Mouse (Mus musculus) G1E (cell line): ENCODE measurements around the gene Pik3r1. TPM values are rescaled to one million over a fixed set of nuclear protein-coding genes. Genes with fewer than 3 reads are reported as not detected.

ENCODE experiments used
- ATAC-seq: 2 replicates; pipeline ENCODE4 v1.8.0; 2016; ENCODE audit warnings: mild to moderate bottlenecking; ENCODE audit not compliant: insufficient number of reproducible peaks, poor library complexity, low FRiP score, severe bottlenecking; ENCODE audit errors: extremely low read depth
- DNase-seq: peaks from one replicate; pipeline ENCODE4 v3.0.0; 2012; ENCODE audit warnings: low spot score
- H3K27me3 ChIP-seq: 2 replicates; pipeline ENCODE4 v1.6.1; 2012; ENCODE audit warnings: mild to moderate bottlenecking, low read length, inconsistent platforms; ENCODE audit not compliant: insufficient read depth
- H3K36me3 ChIP-seq: replicated peaks from 2 replicates; pipeline ENCODE3; 2012; ENCODE audit warnings: mild to moderate bottlenecking, inconsistent platforms
- H3K4me1 ChIP-seq: 2 replicates; pipeline ENCODE4 v1.6.1; 2012; ENCODE audit warnings: low read depth, low read length, inconsistent platforms, mixed read lengths; ENCODE audit not compliant: insufficient read depth
- H3K4me3 ChIP-seq: 2 replicates; pipeline ENCODE4 v1.5.1; 2012; ENCODE audit warnings: low read depth, mild to moderate bottlenecking, inconsistent platforms, low read length, moderate library complexity, mixed read lengths
- H3K9me3 ChIP-seq: replicated peaks from 2 replicates; pipeline ENCODE4 v1.6.1; 2012; ENCODE audit warnings: inconsistent platforms
- CTCF ChIP-seq: IDR thresholded peaks from 2 replicates; pipeline ENCODE4 v1.5.1; 2012; ENCODE audit warnings: low read depth, low read length, inconsistent platforms, mixed read lengths
- GATA1 ChIP-seq: IDR thresholded peaks from 2 replicates; pipeline ENCODE4 v1.6.1; 2012; ENCODE audit warnings: borderline replicate concordance, low read length, inconsistent platforms, mixed read lengths
- GATA2 ChIP-seq: IDR thresholded peaks from 2 replicates; pipeline ENCODE4 v1.6.1; 2012; ENCODE audit warnings: low read depth, low read length, inconsistent platforms, borderline replicate concordance
- POLR2AphosphoS5 ChIP-seq: IDR thresholded peaks from 2 replicates; pipeline ENCODE4 v1.6.1; 2012; ENCODE audit warnings: low read depth, low read length, inconsistent platforms; ENCODE audit not compliant: insufficient replicate concordance
- TAL1 ChIP-seq: conservative IDR thresholded peaks from 2 replicates; pipeline ENCODE4 v1.6.1; 2012; ENCODE audit warnings: low read depth, low read length, inconsistent platforms, mixed read lengths
- polyA plus RNA-seq: library from polyadenylated mRNA; stranded (reverse); fragments of >175 nt; gene quantifications from 2 replicates; pipeline ENCODE4 v1.2.3, GENCODE M21; 2012
- total RNA-seq, 2 experiments: library from RNA; stranded (forward) in 1 of 2; stranded (reverse) in 1 of 2; fragments of 200-1000 nt in 1 of 2; fragments of >200 nt in 1 of 2; fragmentation: Nextera tagmentation in 1 of 2; gene quantifications; 2 replicates each; pipeline ENCODE4 v1.2.3; 2014 to 2017

Pik3r1 gene
- total and polyA plus RNA-seq, 3 experiments: 9.3 to 150 (median 111) TPM

GRCm38 (mm10) chr13:101635837-101636236 is 132.2 kb downstream of the Pik3r1 start:
- no peak for TF ChIP-seq CTCF
- no peak for TF ChIP-seq TAL1
- no peak for TF ChIP-seq GATA1
- no peak for TF ChIP-seq GATA2
- no peak for TF ChIP-seq POLR2AphosphoS5
- Histone ChIP-seq H3K4me1 (no peaks in the 10 kb centered on the region), H3K9me3 (no peaks in the 10 kb centered on the region), H3K27me3 (peaks cover 7% of the 10 kb centered on the region; the same call in 1 of the 2 replicates), H3K36me3 (no peaks in the 10 kb centered on the region), H3K4me3 (no peak overlapping the region)
- no peak for ATAC-seq
- DNase-seq: no peak

DNA sequence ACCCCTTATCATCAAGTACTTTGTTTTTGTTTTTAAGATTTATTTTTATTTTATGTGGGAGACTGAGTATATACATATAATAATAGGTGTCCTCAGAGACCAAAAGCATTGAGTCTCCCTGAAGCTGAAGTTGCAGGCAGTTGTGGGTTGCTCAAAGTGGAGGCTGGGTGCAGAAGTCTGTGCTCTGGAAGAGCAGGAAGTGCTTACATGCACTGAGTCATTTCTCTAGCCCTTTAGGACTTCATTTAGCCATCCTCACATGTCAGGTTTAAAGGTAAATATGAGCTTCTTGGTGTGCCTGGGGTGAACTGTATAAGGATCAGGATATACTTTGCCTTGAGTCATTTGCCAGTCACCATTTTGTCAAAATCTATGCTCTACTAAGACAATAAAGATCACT is 133.6 kb downstream of the Pik3r1 start:
- no peaks in the 10 kb centered on the region for H3K9me3 ChIP-seq
- TF ChIP-seq GATA2 (no peak), TAL1 (no peak), GATA1 (no peak), POLR2AphosphoS5 (no peak), CTCF (no peak)
- no peak overlapping the region for H3K4me3 ChIP-seq
- H3K4me1 ChIP-seq: no peaks in the 10 kb centered on the region
- 0 out of 2 replicates have a peak, but pooled peaks cover 3% of the 10 kb centered on the region for H3K27me3 ChIP-seq
- no peaks in the 10 kb centered on the region for H3K36me3 ChIP-seq
- no peak for DNase-seq
- ATAC-seq: no peak

DNA sequence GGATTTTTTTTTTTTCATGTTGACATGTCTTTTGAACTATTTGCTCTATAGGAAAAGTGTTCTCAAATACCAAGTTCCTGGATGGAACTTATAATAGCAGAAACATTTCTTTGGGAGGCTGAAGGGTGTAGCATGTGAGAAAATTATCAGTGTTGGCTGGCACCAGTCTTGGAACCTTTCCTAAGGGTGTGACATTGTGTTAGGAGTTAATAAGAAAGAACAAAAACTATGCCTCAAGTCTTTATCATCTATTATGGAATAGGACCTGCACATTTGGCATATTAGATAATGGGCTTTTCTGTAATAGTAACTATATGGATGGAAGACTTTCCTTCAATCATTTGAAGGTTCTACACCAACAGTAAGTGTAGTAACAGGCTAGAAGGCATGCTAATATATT is 134.4 kb downstream of the Pik3r1 start:
- H3K4me1 ChIP-seq: no peaks in the 10 kb centered on the region
- TF ChIP-seq CTCF: no peak
- TF ChIP-seq POLR2AphosphoS5: no peak
- no peak for TF ChIP-seq TAL1
- TF ChIP-seq GATA1: no peak
- TF ChIP-seq GATA2: no peak
- no peaks in the 10 kb centered on the region for H3K36me3 ChIP-seq
- no peaks in the 10 kb centered on the region for H3K9me3 ChIP-seq
- H3K4me3 ChIP-seq: no peak overlapping the region
- ATAC-seq (no peak), DNase-seq (no peak)
- H3K27me3 ChIP-seq: 0 out of 2 replicates have a peak, but pooled peaks cover 3% of the 10 kb centered on the region

DNA sequence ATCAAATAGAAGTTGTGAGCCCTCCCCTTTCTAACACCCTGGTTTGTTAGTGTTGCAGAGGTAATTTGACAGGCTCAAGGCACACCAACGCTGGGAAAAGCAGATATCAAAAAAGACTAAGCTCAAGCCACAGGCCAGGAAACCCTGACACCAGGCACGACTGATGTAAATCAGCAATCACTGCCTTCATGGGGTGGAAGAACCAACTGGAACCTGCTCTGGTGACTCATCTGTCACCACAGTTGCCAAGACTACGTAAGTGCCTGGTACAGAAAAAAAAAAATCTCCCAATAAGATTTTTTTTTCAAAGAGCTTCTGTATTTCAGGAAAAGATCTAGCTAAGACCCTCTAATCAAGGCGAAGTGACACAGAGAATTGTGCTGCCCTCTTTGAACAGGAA is 135.2 kb downstream of the Pik3r1 start:
- TF ChIP-seq POLR2AphosphoS5 (no peak), GATA2 (no peak), GATA1 (no peak), CTCF (no peak), TAL1 (no peak)
- no peaks in the 10 kb centered on the region for H3K4me1 ChIP-seq
- H3K9me3 ChIP-seq: no peaks in the 10 kb centered on the region
- no peak for DNase-seq
- no peak overlapping the region for H3K4me3 ChIP-seq
- 0 out of 2 replicates have a peak, but pooled peaks cover 3% of the 10 kb centered on the region for H3K27me3 ChIP-seq
- no peak for ATAC-seq
- no peaks in the 10 kb centered on the region for H3K36me3 ChIP-seq

DNA sequence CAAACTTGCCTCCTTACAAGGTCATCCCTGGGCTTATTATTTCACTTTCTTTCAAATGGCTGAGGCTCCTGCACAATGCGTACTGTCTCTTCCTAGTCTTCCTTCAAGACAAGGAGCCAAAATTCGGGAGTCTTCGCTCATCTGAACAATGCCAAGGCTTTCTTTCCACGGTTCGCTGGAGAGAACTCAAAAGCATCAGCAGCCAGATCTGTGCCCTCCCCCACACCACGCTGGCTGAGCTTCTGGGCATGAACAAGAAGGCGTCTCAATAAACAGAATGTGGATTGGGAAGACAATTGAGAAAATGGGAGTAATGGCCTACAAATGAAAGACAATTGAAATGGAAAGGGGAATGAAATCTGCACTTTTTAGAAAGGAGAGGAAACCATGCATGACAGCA is 136.5 kb downstream of the Pik3r1 start:
- TF ChIP-seq CTCF (no peak), POLR2AphosphoS5 (no peak), GATA1 (no peak), GATA2 (no peak), TAL1 (no peak)
- H3K9me3 ChIP-seq: no peaks in the 10 kb centered on the region
- no peak for ATAC-seq
- H3K27me3 ChIP-seq: 0 out of 2 replicates have a peak, but pooled peaks cover 3% of the 10 kb centered on the region
- H3K4me1 ChIP-seq: no peaks in the 10 kb centered on the region
- H3K4me3 ChIP-seq: no peak overlapping the region
- no peaks in the 10 kb centered on the region for H3K36me3 ChIP-seq
- no peak for DNase-seq
